Mouse (Mus musculus) adrenal gland, postnatal 14 days (tissue): ENCODE data around the gene Galns. TPM values are rescaled to one million over a fixed set of nuclear protein-coding genes. Genes with fewer than 3 reads are reported as not detected.
A peak's percentile ranks its signal among the peaks of the same experiment; 100 is the strongest.

Source experiments
- DNase-seq: peaks from one replicate; pipeline ENCODE4 v3.0.0; 2021; ENCODE audit warnings: mixed read lengths
- microRNA-seq, 2 experiments: library from miRNA; unstranded; fragments of <30 nt; microRNA quantifications; one replicate each; pipeline ENCODE4 v1.2.0; 2021
- total RNA-seq: library from RNA; stranded (reverse); gene quantifications from 2 replicates; pipeline ENCODE4 v1.2.3, GENCODE M21; 2021

The Galns gene
- total RNA-seq, 1 experiment from 2014 or later, result 5.4 TPM

GRCm38 (mm10) chr8:122538310-122539076 lies 72.8 kb downstream of the Galns start:
- no peak for DNase-seq

GRCm38 (mm10) chr8:122537812-122538211 lies 73.5 kb downstream of the Galns start:
- DNase-seq, result no peak

GRCm38 (mm10) chr8:122537033-122537432 lies 74.2 kb downstream of the Galns start:
- DNase-seq, result peak; percentile 45

GRCm38 (mm10) chr8:122531312-122531711 lies 80.0 kb downstream of the Galns start:
- DNase-seq, result no peak

- no peak for DNase-seq
These were observed 82.1 kb downstream of the Galns start for GRCm38 (mm10) chr8:122529159-122529558.

Small RNA genes within 50 kb of the gene (microRNA-seq; reads per million reads assigned to microRNA genes)
- 0 reads per million in 2 experiments for gene Mir6396

Other genes with a start within 250 kb of the Galns start
- 39.5 and 40.6 TPM in 2 replicates for gene Zc3h18, start 234.9 kb downstream of the Galns start, total RNA-seq
- not detected in 2 replicates for gene Il17c, start 189.4 kb downstream of the Galns start, total RNA-seq
- gene Cyba, start 178.5 kb downstream of the Galns start, total RNA-seq, result 25.5 and 47.7 TPM in 2 replicates
- 10.6 and 13.3 TPM in 2 replicates for gene Mvd, start 168.0 kb downstream of the Galns start, total RNA-seq
- 0.45 TPM in 1 of 2 replicates, not detected in the other for gene Snai3, start 150.7 kb downstream of the Galns start, total RNA-seq
- 37.9 and 38.5 TPM in 2 replicates for gene Rnf166, start 135.4 kb downstream of the Galns start, total RNA-seq
- 21.3 and 23.0 TPM in 2 replicates for gene Ctu2, start 135.3 kb downstream of the Galns start, total RNA-seq
- gene Piezo1, start 60.1 kb downstream of the Galns start, total RNA-seq, result 23.2 and 29.9 TPM in 2 replicates
- gene Cdt1, start 43.4 kb downstream of the Galns start, total RNA-seq, result 15.5 and 15.8 TPM in 2 replicates
- 71.3 and 74.9 TPM in 2 replicates for gene Aprt, start 34.6 kb downstream of the Galns start, total RNA-seq
- gene Trappc2l, start 177 bp upstream of the Galns start, total RNA-seq, result 47.6 and 52.6 TPM in 2 replicates
- gene Pabpn1l, start 11.3 kb upstream of the Galns start, total RNA-seq, result not detected in 2 replicates
- gene Cbfa2t3, start 87.6 kb upstream of the Galns start, total RNA-seq, result 13.6 and 14.9 TPM in 2 replicates
- 48.0 and 50.6 TPM in 2 replicates for gene Acsf3, start 164.0 kb upstream of the Galns start, total RNA-seq
- 0.19 and 0.41 TPM in 2 replicates for gene Cdh15, start 236.5 kb upstream of the Galns start, total RNA-seq